Mouse (Mus musculus): ENCODE results near the gene Ndufs3. TPM values are rescaled to one million over a fixed set of nuclear protein-coding genes. Genes with fewer than 3 reads are reported as not detected.

Gene Ndufs3
- polyA plus RNA-seq (2012; rRNA removed), result 128 and 136 TPM in 2 replicates

GRCm38 (mm10) chr2:90904076-90904855 lies at the start of gene Ndufs3, which contains the start of gene Kbtbd4:
TSS of gene Ndufs3 (minus strand) at chr2:90904827.
TSS of gene Kbtbd4 (plus strand) at chr2:90904740.

GRCm38 (mm10) chr2:90940233-90941229 lies 35.9 kb upstream of the Ndufs3 start, which contains the start of gene Celf1:
TSS of gene Celf1 (plus strand) at chr2:90940382.

GRCm38 (mm10) chr2:90885218-90886041 lies 19.2 kb downstream of the Ndufs3 start, which contains the start of gene C1qtnf4:
TSS of gene C1qtnf4 (plus strand) at chr2:90885860.

GRCm38 (mm10) chr2:90846955-90847680 lies 57.5 kb downstream of the Ndufs3 start, which contains the start of gene Mtch2:
TSS of gene Mtch2 (plus strand) at chr2:90847155.

Other genes with a start within 250 kb of the Ndufs3 start
- gene Nup160, start 227.6 kb downstream of the Ndufs3 start, polyA plus RNA-seq (2012; rRNA removed), result 3.4 and 5.1 TPM in 2 replicates
- 19.5 and 22.1 TPM in 2 replicates for gene Fnbp4, start 159.5 kb downstream of the Ndufs3 start, polyA plus RNA-seq (2012; rRNA removed)
- gene Agbl2, start 122.1 kb downstream of the Ndufs3 start, polyA plus RNA-seq (2012; rRNA removed), result 1.1 and 2.0 TPM in 2 replicates
- 47.7 and 64.4 TPM in 2 replicates for gene Mtch2, start 57.7 kb downstream of the Ndufs3 start, polyA plus RNA-seq (2012; rRNA removed)
- 7.9 and 10.7 TPM in 2 replicates for gene C1qtnf4, start 19.0 kb downstream of the Ndufs3 start, polyA plus RNA-seq (2012; rRNA removed)
- 10.0 and 11.1 TPM in 2 replicates for gene Kbtbd4, start 87 bp downstream of the Ndufs3 start, polyA plus RNA-seq (2012; rRNA removed)
- gene Celf1, start 35.6 kb upstream of the Ndufs3 start, polyA plus RNA-seq (2012; rRNA removed), result 36.7 and 43.2 TPM in 2 replicates
- 0.41 and 0.86 TPM in 2 replicates for gene Rapsn, start 130.8 kb upstream of the Ndufs3 start, polyA plus RNA-seq (2012; rRNA removed)
- gene Psmc3, start 149.2 kb upstream of the Ndufs3 start, polyA plus RNA-seq (2012; rRNA removed), result 59.8 and 61.7 TPM in 2 replicates
- gene Slc39a13, start 165.6 kb upstream of the Ndufs3 start, polyA plus RNA-seq (2012; rRNA removed), result 46.1 TPM in 2 replicates
- 15.6 and 22.3 TPM in 2 replicates for gene Spi1, start 177.6 kb upstream of the Ndufs3 start, polyA plus RNA-seq (2012; rRNA removed)
- 0.02 TPM in 1 of 2 replicates, not detected in the other for gene Mybpc3, start 213.3 kb upstream of the Ndufs3 start, polyA plus RNA-seq (2012; rRNA removed)

All from colon, adult 2 months (tissue).